Mouse (Mus musculus): ENCODE data around the gene St6galnac5.

DNA sequence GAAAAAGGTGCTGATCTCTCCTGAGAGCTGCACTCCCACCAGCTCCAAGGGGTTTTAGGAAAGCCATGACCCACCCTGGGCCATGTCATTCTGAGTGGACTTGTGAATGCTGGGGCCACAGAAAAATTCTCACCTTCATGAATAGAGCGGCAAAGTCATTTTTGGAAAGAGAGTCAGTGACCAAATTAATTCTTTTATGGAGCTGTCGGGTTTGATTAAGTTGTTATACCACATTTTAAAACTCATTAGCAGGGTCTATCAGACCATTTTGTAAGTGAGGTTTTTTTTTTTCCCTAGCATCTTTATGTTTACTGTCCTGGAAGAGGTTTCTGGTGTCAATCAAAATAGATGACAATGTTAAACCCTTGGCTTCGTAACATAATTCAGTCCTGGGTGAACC, 98.5 kb downstream of the St6galnac5 start:
- TF ChIP-seq CTCF (IDR thresholded peaks at IDR 0.05; ENCODE audit: insufficient read depth, low read depth, low read length) (no peak), POLR2A (IDR thresholded peaks at IDR 0.05; ENCODE audit: insufficient read depth, low read depth, low read length) (no peak)
